Mouse (Mus musculus) layer of hippocampus, postnatal 36 days (tissue): Measurements from ENCODE around the gene Cdk6. TPM values are rescaled to one million over a fixed set of nuclear protein-coding genes. Genes with fewer than 3 reads are reported as not detected.
"Not testable (repeated sequence)": the region's sequence is repeated elsewhere in the genome, so short reads cannot be mapped to it uniquely, and the experiment has no call there.

Source experiments
- DNase-seq, 2 experiments: peaks; one replicate each; pipeline ENCODE4 v3.0.0; 2022
- total RNA-seq, 2 experiments: library from RNA; stranded (reverse); gene quantifications; 2 replicates each; pipeline ENCODE4 v1.2.3; 2021

Cdk6 gene
- total RNA-seq, 2 experiments from 2014 or later: 4.4 to 4.6 TPM

DNA sequence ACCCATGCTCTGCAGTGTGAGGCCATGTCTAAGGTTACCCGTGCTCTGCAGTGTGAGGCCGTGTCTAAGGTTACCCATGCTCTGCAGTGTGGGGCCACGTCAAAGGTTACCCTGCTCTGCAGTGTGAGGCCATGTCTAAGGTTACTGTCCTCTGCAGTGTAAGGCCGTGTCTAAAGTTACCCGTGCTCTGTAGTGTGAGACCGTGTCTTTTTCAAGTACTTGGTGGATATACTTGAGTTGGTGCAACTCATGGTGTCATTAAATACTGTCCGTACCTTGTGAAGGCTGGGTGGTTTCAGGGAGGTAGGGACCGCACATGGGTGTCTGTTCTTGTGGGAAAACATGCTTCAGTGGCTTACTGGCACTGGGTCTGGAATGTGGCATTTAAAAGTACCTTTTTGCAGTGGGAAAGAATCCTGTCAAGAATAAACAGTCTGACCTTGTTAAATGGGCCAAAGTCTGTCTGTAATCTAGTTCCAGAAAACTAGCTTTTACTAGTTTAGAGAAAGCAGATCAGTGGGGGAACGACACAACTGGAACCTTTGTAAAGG is 97.2 kb downstream of the Cdk6 start:
- DNase-seq: not testable (repeated sequence)

DNA sequence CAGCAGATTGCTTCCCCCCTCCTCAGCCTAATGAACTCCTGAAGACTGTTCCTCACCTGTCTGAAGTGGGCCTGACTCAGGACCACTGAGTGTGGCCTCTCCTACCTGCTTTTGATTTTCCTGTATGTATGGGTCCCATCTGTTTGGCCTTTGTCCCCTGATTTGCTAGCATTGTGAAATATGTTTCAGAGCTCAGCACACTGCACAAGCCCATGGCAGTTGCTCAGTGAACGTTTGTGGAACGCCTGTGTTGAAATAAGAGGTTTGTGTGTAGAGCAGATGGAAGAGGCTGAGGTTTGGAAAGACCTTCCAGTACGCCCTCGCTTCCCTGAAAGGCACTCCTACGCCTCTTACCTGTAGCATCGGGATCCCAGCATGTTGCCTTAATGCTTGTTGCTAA is 98.1 kb downstream of the Cdk6 start:
- not testable (repeated sequence) for DNase-seq

- DNase-seq: not testable (repeated sequence)
Measured at GRCm38 (mm10) chr5:3442524-3442923, 101.2 kb downstream of the Cdk6 start.

DNA sequence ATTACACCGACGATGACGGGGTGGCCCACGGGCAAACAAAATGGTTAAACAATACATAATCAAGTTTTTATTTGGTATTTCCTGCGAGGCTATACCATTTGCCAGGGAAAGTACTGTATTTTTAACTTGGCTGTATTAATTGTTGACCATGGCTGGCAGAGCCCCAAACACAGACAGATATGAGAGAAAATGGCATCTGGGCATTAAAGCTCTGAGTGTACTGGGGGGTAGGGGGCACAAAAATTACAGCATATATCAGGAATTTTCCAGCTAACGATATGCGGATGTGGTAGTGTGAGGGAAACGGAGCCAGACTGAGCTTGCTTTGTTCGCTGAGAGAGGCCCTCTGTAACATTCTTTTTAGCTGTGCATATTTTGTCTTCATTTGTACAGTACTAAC is 109.9 kb downstream of the Cdk6 start:
- not testable (repeated sequence) for DNase-seq

DNA sequence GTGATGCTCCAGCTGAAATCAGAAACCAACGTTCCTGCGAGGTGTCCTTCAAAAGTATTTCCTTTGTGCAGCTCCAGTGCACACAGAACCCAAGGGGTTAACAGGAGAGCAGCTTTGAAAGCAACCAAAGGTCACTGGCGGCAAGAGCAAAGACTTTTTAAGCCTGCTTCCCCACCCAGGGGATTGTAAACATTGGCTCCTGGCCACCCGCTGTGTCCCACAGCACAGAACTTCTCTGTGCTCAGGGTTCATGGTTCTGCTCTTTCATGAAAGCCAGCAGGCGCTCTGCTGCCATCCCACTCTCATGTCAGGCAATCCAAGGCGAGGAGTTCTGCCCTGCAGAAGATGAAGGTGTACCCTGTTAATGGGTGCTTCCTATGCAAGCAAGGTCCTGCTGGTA is 112.7 kb downstream of the Cdk6 start:
- DNase-seq: not testable (repeated sequence)

DNA sequence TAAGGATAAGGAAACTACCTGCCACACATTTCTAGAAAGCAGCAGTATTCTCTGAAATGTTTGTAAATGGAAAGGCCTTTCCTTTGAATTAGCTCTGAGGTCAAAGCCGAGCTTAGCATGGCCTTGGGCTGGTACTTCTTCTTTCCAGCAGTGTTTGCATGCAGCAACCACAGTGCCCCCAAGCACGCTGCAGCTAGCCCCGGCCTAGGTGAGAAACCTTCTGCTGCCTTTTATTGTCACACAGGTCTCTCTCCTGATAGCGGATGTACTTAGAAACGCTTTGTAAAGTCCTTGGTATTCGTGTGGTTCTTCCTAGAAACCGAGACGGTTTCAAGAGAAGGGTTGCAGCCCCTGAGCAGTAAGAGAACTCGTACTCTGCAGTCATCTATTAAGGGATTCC is 119.6 kb downstream of the Cdk6 start:
- no peak for DNase-seq

GRCm38 (mm10) chr5:3461401-3461800 is 120.1 kb downstream of the Cdk6 start:
- no peak for DNase-seq

- DNase-seq: no peak
Measured at GRCm38 (mm10) chr5:3462897-3463757, 121.8 kb downstream of the Cdk6 start.

- no peak for DNase-seq
Measured at GRCm38 (mm10) chr5:3463758-3464157, 122.5 kb downstream of the Cdk6 start.

DNA sequence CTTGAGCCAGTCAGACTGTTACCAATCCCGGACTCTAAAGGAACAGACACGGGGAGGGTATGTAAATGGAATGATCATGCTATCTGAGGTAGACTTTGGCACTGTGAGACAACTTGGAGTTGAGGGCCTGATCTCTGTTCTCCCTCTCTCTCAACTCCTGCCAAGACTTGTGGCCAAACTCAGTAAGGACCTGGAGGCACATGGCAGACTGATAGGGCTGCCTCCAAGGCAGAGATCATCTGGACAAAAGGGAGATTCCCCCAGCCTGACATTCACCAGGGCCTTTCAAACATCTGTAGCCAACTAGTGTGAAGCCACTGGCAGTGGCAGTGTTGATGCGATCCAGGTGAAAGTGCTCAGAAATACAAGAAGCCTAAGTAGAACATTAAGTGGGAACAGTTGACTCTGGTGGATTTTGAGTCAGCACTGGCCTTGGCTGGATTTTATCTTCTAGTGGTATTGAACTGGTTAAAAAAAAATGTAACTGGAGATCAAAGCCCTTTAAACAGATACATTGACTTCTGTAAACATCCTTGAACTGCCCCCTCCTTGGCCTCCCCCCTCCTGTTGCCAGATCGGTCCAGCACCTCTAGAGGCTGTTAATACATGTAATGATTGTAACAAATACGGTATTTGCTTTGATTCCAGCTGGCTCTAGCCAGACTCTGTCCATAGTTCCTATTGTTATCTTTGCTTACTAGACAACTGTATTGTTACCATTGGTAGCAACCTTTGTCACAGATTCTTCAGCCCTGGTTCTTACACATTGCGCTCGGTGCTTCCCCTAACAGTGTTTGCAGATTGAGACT is 125.0 kb downstream of the Cdk6 start:
- no peak for DNase-seq

- DNase-seq: no peak
Measured at GRCm38 (mm10) chr5:3470866-3471265, 129.6 kb downstream of the Cdk6 start.

DNA sequence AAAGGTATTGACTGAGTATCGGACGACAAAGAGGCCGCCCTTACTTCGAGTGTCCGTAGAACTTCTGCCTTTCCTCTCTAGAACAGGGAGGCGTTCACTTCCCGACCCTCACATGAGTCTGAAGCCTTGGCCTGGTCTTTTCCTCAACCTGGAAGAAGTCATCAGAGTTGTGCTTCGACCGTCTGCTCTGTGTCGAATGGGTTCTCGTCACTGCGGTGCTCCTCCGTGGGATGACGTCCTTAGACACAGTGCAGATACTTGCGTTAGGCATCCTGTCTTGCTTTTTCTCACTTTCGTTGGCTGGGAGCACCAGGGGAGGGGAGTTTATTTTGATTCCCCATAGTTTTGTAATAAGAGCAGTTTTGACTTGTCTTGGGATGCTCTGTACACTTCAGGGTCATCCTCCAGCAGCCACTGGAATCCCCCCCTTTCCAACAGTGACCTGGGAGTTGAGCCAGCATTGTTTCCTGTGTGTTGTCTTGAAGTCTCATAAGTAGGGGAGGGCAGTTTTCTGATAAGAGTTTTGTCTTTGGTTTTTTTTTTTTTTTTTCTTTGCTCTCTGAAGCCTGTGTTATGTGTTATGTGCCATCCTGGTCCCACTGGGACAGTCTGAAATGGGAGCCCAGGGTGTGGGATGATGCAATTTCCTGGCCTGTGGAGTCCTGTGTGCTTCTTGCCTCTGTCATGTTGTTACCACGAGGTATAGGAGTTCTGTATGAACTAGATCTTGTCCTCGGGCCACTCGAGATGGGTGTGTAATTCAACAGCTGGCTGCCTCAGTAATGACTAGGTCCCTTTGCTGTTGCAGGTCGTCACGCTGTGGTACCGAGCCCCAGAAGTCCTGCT is 131.2 kb downstream of the Cdk6 start:
- DNase-seq: no peak

- DNase-seq: no peak
Measured at GRCm38 (mm10) chr5:3477711-3478110, 136.4 kb downstream of the Cdk6 start.

- no peak for DNase-seq
Measured at GRCm38 (mm10) chr5:3478216-3478615, 136.9 kb downstream of the Cdk6 start.

DNA sequence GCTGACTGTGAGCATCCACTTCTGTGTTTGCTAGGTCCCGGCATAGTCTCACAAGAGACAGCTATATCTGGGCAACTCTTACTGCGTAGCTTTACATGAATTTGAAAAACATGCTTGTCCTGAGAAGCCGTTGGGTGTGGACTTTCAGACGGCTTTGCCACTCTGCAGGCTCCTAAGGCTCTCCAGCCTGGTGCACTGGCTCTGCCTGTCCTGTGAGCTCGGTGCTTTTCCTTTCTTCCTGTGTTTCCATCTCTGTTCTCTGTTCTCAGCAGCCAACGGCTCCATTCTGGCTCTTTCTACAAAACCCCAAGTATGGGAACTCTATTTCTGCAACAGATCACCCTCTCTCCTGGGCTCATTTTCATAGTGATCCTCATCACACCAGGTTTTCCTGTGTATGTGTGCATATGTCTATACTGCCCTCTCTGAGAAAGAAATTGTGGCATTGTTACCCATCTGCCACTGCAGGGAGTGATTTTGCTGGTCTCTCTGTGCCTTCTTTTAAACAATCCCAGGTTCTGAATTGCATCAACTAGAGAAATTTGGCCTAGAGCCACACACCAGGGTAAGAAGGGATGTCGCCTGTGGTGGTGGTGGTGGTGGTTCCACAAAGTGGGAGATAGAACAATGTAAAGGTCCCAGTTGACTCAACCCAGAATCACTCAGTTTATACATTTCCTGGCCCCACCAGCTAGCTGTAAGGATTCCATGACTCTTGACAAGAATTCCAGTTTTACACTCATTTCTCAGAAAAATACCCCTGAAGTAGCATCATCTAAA is 137.9 kb downstream of the Cdk6 start:
- no peak for DNase-seq

DNA sequence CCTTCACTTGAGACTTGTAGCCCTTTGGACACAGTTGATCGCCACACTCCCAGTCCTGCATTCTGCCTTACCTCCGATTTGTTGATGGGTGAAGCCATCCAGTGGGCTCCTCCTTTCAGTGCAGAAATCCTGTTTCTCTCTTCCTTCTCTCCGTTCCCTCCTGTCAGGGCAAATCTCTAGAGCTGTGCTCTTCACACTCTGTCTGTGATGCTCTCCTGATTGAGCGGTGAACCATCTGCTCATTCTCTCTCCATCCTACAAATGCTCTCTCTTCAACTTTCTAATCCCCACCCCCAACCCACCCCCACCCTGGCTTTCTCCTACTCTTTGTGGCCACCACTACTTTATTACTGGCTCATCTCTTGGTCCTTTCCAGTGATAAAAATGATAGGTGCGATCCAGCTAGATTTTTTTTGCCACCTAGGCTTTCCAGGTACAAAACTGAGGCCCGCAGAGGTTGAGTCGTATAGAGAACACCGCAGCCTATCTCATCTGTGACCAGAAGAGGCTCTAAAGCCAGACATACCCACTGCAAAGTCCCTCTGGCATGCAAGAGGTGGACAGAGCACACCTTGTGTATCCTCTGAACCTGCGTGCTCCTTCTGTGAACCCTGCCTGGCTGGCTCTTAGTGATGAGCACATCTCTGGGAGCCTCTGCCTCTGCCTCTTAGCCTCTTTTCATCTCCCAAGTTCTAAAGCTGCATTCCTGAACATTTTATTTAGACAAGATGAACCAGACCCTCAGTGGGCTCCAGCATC is 139.5 kb downstream of the Cdk6 start:
- no peak for DNase-seq

GRCm38 (mm10) chr5:3482474-3482873 is 141.2 kb downstream of the Cdk6 start:
- DNase-seq: no peak

GRCm38 (mm10) chr5:3483054-3483722 is 141.9 kb downstream of the Cdk6 start:
- no peak for DNase-seq

DNA sequence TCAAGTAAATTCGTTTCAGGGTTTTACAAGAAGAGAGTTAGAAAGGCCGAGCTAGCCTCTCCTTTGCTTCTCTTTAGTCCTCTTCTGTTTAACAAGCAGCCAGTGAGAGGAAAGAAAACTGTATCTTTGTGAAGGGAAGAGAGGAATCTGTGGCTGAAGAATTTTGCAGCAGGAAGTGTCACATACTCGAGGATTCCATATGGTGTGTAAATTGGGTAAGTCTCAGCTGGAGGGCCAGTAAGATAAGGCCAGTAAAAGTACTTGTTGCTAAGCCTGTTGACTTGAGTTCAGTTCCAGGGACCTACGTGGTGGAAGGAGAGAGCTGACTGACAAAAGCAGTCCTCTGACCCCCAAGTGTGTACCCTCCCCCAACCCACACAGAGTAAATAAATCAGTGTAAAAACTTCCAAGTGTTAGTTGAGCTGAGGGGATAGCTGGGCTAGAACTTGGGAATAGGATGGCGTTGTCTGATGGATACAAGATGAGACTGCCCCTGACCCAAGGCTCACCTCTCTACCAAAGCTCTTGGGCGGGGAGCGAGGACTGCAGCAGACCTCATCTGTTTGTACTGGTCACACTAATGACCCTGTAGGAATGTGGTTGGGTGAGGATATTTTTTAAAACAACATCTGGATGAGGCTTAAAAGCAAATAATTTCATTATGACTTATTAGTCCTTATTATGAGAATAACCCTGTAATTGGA is 145.4 kb downstream of the Cdk6 start:
- DNase-seq: no peak
